Mouse (Mus musculus) lung, embryonic 16.5 days (tissue): ENCODE data around the gene Grin3b. TPM values are rescaled to one million over a fixed set of nuclear protein-coding genes. Genes with fewer than 3 reads are reported as not detected.

Experiments
- polyA plus RNA-seq: library from polyadenylated mRNA; unstranded; fragments of >200 nt; fragmentation: Nextera tagmentation; extraction: Ambion mirVana; gene quantifications from 2 replicates; pipeline ENCODE4 v1.2.1, GENCODE M21; 2015

The Grin3b gene
- polyA plus RNA-seq, 1 experiment from 2014 or later, result 0.25 TPM

Other genes with a start within 250 kb of the Grin3b start
- 46.2 and 47.8 TPM in 2 replicates for gene Polrmt, start 224.1 kb upstream of the Grin3b start, polyA plus RNA-seq
- gene Fgf22, start 215.6 kb upstream of the Grin3b start, polyA plus RNA-seq, result 0.11 and 0.29 TPM in 2 replicates
- gene Rnf126, start 203.8 kb upstream of the Grin3b start, polyA plus RNA-seq, result 47.9 and 61.4 TPM in 2 replicates
- gene Fstl3, start 193.4 kb upstream of the Grin3b start, polyA plus RNA-seq, result 21.7 and 22.7 TPM in 2 replicates
- 0.57 and 2.1 TPM in 2 replicates for gene Prss57, start 179.8 kb upstream of the Grin3b start, polyA plus RNA-seq
- gene Palm, start 177.1 kb upstream of the Grin3b start, polyA plus RNA-seq, result 52.7 and 54.1 TPM in 2 replicates
- gene Misp, start 149.7 kb upstream of the Grin3b start, polyA plus RNA-seq, result 10.6 and 13.5 TPM in 2 replicates
- gene Ptbp1, start 116.3 kb upstream of the Grin3b start, polyA plus RNA-seq, result 344 and 371 TPM in 2 replicates
- 3.0 and 4.0 TPM in 2 replicates for gene Prtn3, start 96.2 kb upstream of the Grin3b start, polyA plus RNA-seq
- gene Plppr3, start 96.1 kb upstream of the Grin3b start, polyA plus RNA-seq, result 22.6 and 26.4 TPM in 2 replicates
- 0.26 and 1.2 TPM in 2 replicates for gene Elane, start 84.5 kb upstream of the Grin3b start, polyA plus RNA-seq
- not detected in 2 replicates for gene Cfd, start 79.9 kb upstream of the Grin3b start, polyA plus RNA-seq
- 48.3 and 51.2 TPM in 2 replicates for gene Med16, start 61.8 kb upstream of the Grin3b start, polyA plus RNA-seq
- gene Gm26602, start 59.9 kb upstream of the Grin3b start, polyA plus RNA-seq, result 12.8 TPM in 1 of 2 replicates, not detected in the other
- 1.0 and 1.1 TPM in 2 replicates for gene Kiss1r, start 53.7 kb upstream of the Grin3b start, polyA plus RNA-seq
- gene R3hdm4, start 49.5 kb upstream of the Grin3b start, polyA plus RNA-seq, result 151 and 155 TPM in 2 replicates
- 4.1 and 4.8 TPM in 2 replicates for gene Arid3a, start 43.7 kb upstream of the Grin3b start, polyA plus RNA-seq
- gene Wdr18, start 10.6 kb upstream of the Grin3b start, polyA plus RNA-seq, result 76.7 and 83.0 TPM in 2 replicates
- 7.3 and 9.0 TPM in 2 replicates for gene Tmem259, start 13.6 kb downstream of the Grin3b start, polyA plus RNA-seq
- 401 and 405 TPM in 2 replicates for gene Cnn2, start 17.9 kb downstream of the Grin3b start, polyA plus RNA-seq
- 4.9 and 5.6 TPM in 2 replicates for gene Abca7, start 25.8 kb downstream of the Grin3b start, polyA plus RNA-seq
- 18.1 and 21.8 TPM in 2 replicates for gene Arhgap45, start 45.9 kb downstream of the Grin3b start, polyA plus RNA-seq
- gene Polr2e, start 69.1 kb downstream of the Grin3b start, polyA plus RNA-seq, result 194 and 210 TPM in 2 replicates
- 554 and 585 TPM in 2 replicates for gene Gpx4, start 76.5 kb downstream of the Grin3b start, polyA plus RNA-seq
- gene Sbno2, start 134.9 kb downstream of the Grin3b start, polyA plus RNA-seq, result 18.7 and 19.1 TPM in 2 replicates
- 18.6 and 23.3 TPM in 2 replicates for gene Stk11, start 145.1 kb downstream of the Grin3b start, polyA plus RNA-seq
- 534 and 552 TPM in 2 replicates for gene Atp5d, start 167.9 kb downstream of the Grin3b start, polyA plus RNA-seq
- 3.9 and 5.6 TPM in 2 replicates for gene Cbarp, start 170.1 kb downstream of the Grin3b start, polyA plus RNA-seq
- gene Midn, start 177.6 kb downstream of the Grin3b start, polyA plus RNA-seq, result 11.8 and 12.9 TPM in 2 replicates
- 73.4 and 83.4 TPM in 2 replicates for gene Cirbp, start 195.3 kb downstream of the Grin3b start, polyA plus RNA-seq
- 12.2 and 13.6 TPM in 2 replicates for gene 1600002K03Rik, start 202.2 kb downstream of the Grin3b start, polyA plus RNA-seq
- 11.0 and 12.1 TPM in 2 replicates for gene Efna2, start 208.8 kb downstream of the Grin3b start, polyA plus RNA-seq